Mouse (Mus musculus): ENCODE measurements around the gene Ncor2.

The Ncor2 gene

GRCm38 (mm10) chr5:125162461-125162860, 16.6 kb downstream of the Ncor2 start:
- ChIA-PET POLR2A (interaction anchor here (0.7 to 1.9 kb wide), 9 partner anchors 8 to 226 kb away, joined by 3 to 5 read pairs (median 3); partner anchors contain the start of gene Ncor2 (in 1 of the 4)), CTCF (interaction anchor here in 3 of 4 experiments (0.6 to 1.2 kb wide), 4 partner anchors 27 to 125 kb away, joined by 3 to 5 read pairs (median 3); no protein-coding TSS in a partner anchor)

DNA sequence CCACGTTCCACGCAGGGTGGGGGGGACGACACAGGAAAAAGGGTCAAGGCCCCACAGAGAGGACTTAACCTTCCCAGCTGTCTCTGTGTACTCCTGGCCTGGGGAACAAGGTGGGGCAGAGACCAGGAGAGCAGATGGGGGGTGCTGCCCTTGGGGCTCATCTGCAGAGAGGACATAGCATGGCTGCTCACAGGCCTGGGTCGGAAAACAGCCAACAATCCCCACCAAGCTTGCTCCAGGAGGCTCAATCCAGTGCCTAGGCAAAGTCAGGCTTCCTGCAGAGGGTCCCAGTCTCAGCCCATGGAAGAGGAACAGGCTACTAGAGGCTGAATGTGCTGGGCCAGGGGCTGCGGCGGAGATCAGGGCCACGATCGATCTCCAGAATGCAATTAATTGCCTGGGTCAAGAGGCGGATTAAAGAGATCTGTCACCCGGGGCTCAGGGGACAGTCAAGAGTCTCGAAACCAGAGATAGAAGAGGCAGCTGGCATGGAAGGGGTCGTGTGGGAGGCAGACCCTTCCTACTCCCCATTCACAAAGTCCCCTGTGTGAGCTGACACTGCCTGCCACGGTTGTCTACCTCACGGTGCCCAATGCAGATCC, 19.1 kb downstream of the Ncor2 start:
- ChIA-PET POLR2A (interaction anchor here (0.9 to 6.4 kb wide), 13 partner anchors 9 to 281 kb away, joined by 3 to 46 read pairs (median 5); partner anchors contain the start of genes Ncor2 (in 3 of the 4) and Bri3bp (in 1 of the 4)), CTCF (interaction anchor here in 3 of 4 experiments (0.5 to 1.3 kb wide), 8 partner anchors 12 to 100 kb away, joined by 3 to 4 read pairs (median 3); no protein-coding TSS in a partner anchor)

GRCm38 (mm10) chr5:125159293-125159692, 19.7 kb downstream of the Ncor2 start:
- POLR2A ChIA-PET = interaction anchor here (0.6 to 6.4 kb wide), 21 partner anchors 8 to 282 kb away, joined by 3 to 46 read pairs (median 6); partner anchors contain the start of genes Ncor2 (in 3 of the 4) and Bri3bp (in 1 of the 4)
- CTCF ChIA-PET = interaction anchor here in 3 of 4 experiments (0.5 to 1.3 kb wide), 11 partner anchors 9 to 338 kb away, joined by 3 to 8 read pairs (median 3); no protein-coding TSS in a partner anchor

GRCm38 (mm10) chr5:125158232-125158961, 20.6 kb downstream of the Ncor2 start:
- CTCF ChIA-PET = interaction anchor here in 3 of 4 experiments (0.6 to 2.3 kb wide), 16 partner anchors 8 to 339 kb away, joined by 3 to 11 read pairs (median 4); partner anchors contain the start of gene Ncor2 (in 1 of the 3)
- POLR2A ChIA-PET = interaction anchor here (0.5 to 6.4 kb wide), 35 partner anchors 8 to 283 kb away, joined by 3 to 46 read pairs (median 4); partner anchors contain the start of genes Ncor2 (in 2 of the 4) and Bri3bp (in 1 of the 4)

- CTCF ChIA-PET = interaction anchor here in 3 of 4 experiments (0.6 to 2.3 kb wide), 15 partner anchors 9 to 679 kb away, joined by 3 to 11 read pairs (median 5); partner anchors contain the start of genes Ncor2 (in 1 of the 3) and Rilpl2 (in 1 of the 3)
- POLR2A ChIA-PET = interaction anchor here (0.6 to 6.4 kb wide), 34 partner anchors 8 to 416 kb away, joined by 3 to 46 read pairs (median 4); partner anchors contain the start of gene Ncor2 (in 3 of the 4)
Measured at GRCm38 (mm10) chr5:125157375-125158033, 21.5 kb downstream of the Ncor2 start.

GRCm38 (mm10) chr5:125156418-125157205, 22.4 kb downstream of the Ncor2 start:
- CTCF ChIA-PET = interaction anchor here (0.5 to 2.3 kb wide), 17 partner anchors 9 to 880 kb away, joined by 3 to 11 read pairs (median 4); partner anchors contain the start of gene Rilpl2 (in 1 of the 4)

GRCm38 (mm10) chr5:125155451-125155850, 23.6 kb downstream of the Ncor2 start:
- CTCF ChIA-PET = interaction anchor here in 1 of 4 experiments (0.7 kb wide), 1 partner anchor 24 kb away, joined by 3 read pairs; no protein-coding TSS in a partner anchor

More at GRCm38 (mm10) chr5:125156418-125157205, 22.4 kb downstream of the Ncor2 start:
- POLR2A ChIA-PET = interaction anchor here (0.6 to 6.4 kb wide), 24 partner anchors 8 to 415 kb away, joined by 3 to 46 read pairs (median 5); partner anchors contain the start of gene Ncor2 (in 3 of the 4)

DNA sequence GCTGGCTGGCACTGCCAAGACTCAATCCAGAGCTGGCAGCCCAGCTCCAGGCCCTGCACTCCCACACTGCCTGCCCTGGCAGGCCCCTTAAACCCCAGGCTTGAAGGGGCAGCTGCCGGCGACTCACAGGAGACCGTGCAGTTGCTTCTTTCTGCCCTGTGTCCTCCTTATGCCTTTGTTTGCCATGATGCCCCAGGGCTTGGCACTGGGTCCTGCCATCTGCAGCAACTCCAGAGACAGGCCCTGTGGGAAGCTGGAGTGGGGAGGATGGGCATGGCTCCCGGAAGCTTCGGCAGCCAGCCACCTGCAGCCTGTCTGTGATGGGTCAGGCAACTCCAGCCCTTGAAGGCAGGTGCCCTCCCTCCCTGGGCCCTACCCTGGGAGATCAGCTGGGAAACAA, 24.0 kb downstream of the Ncor2 start:
- CTCF ChIA-PET = interaction anchor here in 2 of 4 experiments (0.7 to 1.3 kb wide), 2 partner anchors 23 to 116 kb away, joined by 3 read pairs; no protein-coding TSS in a partner anchor
- POLR2A ChIA-PET = interaction anchor here (0.5 to 2.4 kb wide), 8 partner anchors 8 to 262 kb away, joined by 3 to 11 read pairs (median 4); partner anchors contain the start of gene Ncor2 (in 1 of the 4)

More at GRCm38 (mm10) chr5:125155451-125155850, 23.6 kb downstream of the Ncor2 start:
- POLR2A ChIA-PET = interaction anchor here in 3 of 4 experiments (0.5 to 6.4 kb wide), 7 partner anchors 12 to 263 kb away, joined by 3 to 46 read pairs (median 3); partner anchors contain the start of gene Ncor2 (in 2 of the 3)

GRCm38 (mm10) chr5:125154178-125154577, 24.8 kb downstream of the Ncor2 start:
- ChIA-PET POLR2A (interaction anchor here in 2 of 4 experiments (1.2 to 2.4 kb wide), 11 partner anchors 9 to 164 kb away, joined by 3 to 11 read pairs (median 3); partner anchors contain the start of gene Ncor2 (in 1 of the 2)), CTCF (interaction anchor here in 3 of 4 experiments (0.6 to 1.3 kb wide), 4 partner anchors 35 to 116 kb away, joined by 3 read pairs; no protein-coding TSS in a partner anchor)

GRCm38 (mm10) chr5:125153201-125153816, 25.7 kb downstream of the Ncor2 start:
- ChIA-PET POLR2A (interaction anchor here in 3 of 4 experiments (0.6 to 2.5 kb wide), 15 partner anchors 8 to 210 kb away, joined by 3 to 11 read pairs (median 4); partner anchors contain the start of gene Ncor2 (in 2 of the 3)), CTCF (interaction anchor here in 3 of 4 experiments (0.7 to 1.0 kb wide), 4 partner anchors 11 to 36 kb away, joined by 3 read pairs; no protein-coding TSS in a partner anchor)

DNA sequence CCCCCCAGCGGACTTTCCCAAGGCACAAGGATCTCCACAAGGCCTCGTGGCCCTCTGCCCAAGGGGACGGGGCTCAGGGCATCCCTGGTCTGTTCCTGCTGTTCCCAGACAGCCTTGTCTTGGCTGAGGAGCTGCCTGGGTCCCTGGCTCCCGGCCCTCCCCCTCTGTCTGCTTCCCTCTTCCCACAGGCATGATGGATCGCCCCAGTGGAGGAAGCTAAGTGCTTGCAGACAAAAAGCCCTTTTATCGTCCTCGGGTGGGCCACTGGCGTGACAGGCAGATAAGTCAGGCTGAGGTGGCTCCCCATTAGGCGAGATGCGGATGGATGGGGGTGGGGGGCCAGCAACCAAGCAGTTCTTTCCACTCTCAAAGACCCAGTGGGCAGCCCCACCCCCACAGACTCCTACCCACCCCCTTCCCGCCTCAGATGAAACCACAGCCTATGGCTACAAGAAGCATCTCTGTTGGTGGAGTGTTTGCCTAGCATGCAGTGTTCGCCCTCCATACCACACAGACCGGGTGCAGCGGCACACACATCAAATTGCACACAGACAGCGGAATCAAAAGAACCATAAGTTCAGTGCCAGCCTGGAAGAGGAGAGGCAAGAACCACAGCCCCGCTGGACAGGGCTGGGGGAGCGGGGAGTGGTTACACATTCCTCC, 27.0 kb downstream of the Ncor2 start:
- ChIA-PET CTCF (interaction anchor here in 1 of 4 experiments (0.6 kb wide), 1 partner anchor 100 kb away, joined by 7 read pairs; no protein-coding TSS in a partner anchor), POLR2A (interaction anchor here in 3 of 4 experiments (0.6 to 2.5 kb wide), 7 partner anchors 9 to 242 kb away, joined by 3 to 6 read pairs (median 3); no protein-coding TSS in a partner anchor)

DNA sequence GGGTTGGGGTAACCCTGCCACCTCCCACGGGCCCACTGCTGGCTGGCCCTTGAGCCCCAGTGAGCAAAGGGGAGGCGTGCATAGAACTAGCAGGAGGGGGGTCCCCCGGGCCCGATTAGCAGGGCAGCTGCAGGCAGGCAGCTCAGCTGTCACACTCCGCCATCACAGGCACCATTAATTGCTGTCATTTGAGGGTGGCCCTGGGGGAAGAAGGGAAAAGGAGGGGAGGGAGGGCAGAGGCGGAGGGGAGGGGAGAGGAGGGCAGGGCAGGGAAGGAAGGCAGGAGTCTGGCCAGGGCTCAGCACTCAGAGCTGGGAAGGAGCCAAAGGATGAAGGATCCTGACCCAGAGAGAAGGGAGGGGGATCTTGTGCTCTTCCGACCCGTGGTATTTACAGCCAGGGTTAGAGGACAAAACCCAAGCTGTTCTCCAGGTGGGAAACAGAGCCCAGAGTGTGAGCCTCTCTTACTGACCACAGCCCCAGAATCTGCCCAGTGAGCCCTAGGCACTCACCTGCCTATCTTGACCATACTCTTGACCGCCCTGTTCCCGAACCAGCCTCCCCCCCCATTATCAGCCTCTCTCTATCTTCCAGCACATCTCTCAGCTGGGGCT, 28.0 kb downstream of the Ncor2 start:
- ChIA-PET POLR2A (interaction anchor here (0.6 to 2.5 kb wide), 7 partner anchors 9 to 243 kb away, joined by 3 to 6 read pairs (median 3); no protein-coding TSS in a partner anchor), CTCF (interaction anchor here in 1 of 4 experiments (1.2 kb wide), 1 partner anchor 121 kb away, joined by 3 read pairs; no protein-coding TSS in a partner anchor)

GRCm38 (mm10) chr5:125149142-125149541, 29.9 kb downstream of the Ncor2 start:
- CTCF ChIA-PET = interaction anchor here in 2 of 4 experiments (0.5 to 1.5 kb wide), 2 partner anchors 40 to 1671 kb away, joined by 3 read pairs; no protein-coding TSS in a partner anchor
- POLR2A ChIA-PET = interaction anchor here in 2 of 4 experiments (0.8 to 2.1 kb wide), 6 partner anchors 8 to 50 kb away, joined by 3 to 7 read pairs (median 3); no protein-coding TSS in a partner anchor

DNA sequence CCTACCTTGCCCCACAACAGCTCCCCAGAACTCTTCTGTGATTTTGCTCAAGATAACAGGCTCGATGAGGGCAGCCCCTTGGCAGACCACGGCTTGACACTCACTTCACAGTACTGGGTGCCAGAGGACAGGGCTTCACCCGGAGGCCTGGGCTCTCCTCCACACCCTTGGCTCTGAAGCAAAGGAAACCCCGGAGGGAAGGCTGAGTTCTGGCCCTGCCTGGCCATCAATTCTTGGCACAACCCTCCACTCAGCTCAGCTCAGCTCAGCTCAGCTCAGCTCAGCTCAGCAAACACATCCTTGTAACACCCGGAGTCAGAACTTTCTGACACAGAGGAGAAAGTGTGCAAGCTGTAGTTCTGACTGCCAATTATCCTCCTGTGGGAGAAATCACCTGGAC, 30.3 kb downstream of the Ncor2 start:
- ChIA-PET POLR2A (interaction anchor here in 2 of 4 experiments (0.9 to 2.1 kb wide), 6 partner anchors 9 to 13 kb away, joined by 3 to 7 read pairs (median 5); no protein-coding TSS in a partner anchor), CTCF (interaction anchor here in 3 of 4 experiments (0.5 to 1.5 kb wide), 4 partner anchors 11 to 1671 kb away, joined by 3 read pairs; no protein-coding TSS in a partner anchor)
